Mouse (Mus musculus): Measurements from ENCODE around the gene Efemp2. TPM values are rescaled to one million over a fixed set of nuclear protein-coding genes. Genes with fewer than 3 reads are reported as not detected.
"Not testable (repeated sequence)": the region's sequence is repeated elsewhere in the genome, so short reads cannot be mapped to it uniquely, and the experiment has no call there.

Gene Efemp2
- polyA plus RNA-seq, 1 experiment: 81.3 TPM

- peak overlapping the region; percentile 85 for H3K4me3 ChIP-seq
- TF ChIP-seq REST (IDR thresholded peaks at IDR 0.05; ENCODE audit: insufficient read depth, insufficient read length): no peak
- TF ChIP-seq POLR2AphosphoS2 (IDR thresholded peaks at IDR 0.05; ENCODE audit: insufficient read length, low read depth): peak; percentile 63
- TF ChIP-seq E2F4 (IDR thresholded peaks at IDR 0.05; ENCODE audit: insufficient read depth): no peak
- no peaks in the 10 kb centered on the region for H3K27me3 ChIP-seq (ENCODE audit: control insufficient read depth, insufficient read depth, insufficient read length)
- no peak overlapping the region for H3ac ChIP-seq (ENCODE audit: control insufficient read depth, insufficient read length)
- peaks cover 19% of the 10 kb centered on the region for H3K79me2 ChIP-seq (ENCODE audit: control insufficient read depth, insufficient read depth)
- peaks cover 18% of the 10 kb centered on the region for H3K36me3 ChIP-seq (ENCODE audit: control insufficient read depth, insufficient read depth)
- peak overlapping the region; percentile 82 for H3K4me2 ChIP-seq (ENCODE audit: low read depth)
These were observed 12.5 kb downstream of the Efemp2 start for GRCm38 (mm10) chr19:5486286-5486685.

GRCm38 (mm10) chr19:5486771-5487170 lies 13.0 kb downstream of the Efemp2 start:
- no peak for TF ChIP-seq POLR2A (IDR thresholded peaks at IDR 0.05; ENCODE audit: insufficient read length, low read depth)
- peaks cover 24% of the 10 kb centered on the region for H3K79me2 ChIP-seq (ENCODE audit: control insufficient read depth, insufficient read depth)
- no peak overlapping the region for H3ac ChIP-seq (ENCODE audit: control insufficient read depth, insufficient read length)
- peak overlapping the region; percentile 85 for H3K4me3 ChIP-seq
- peak overlapping the region; percentile 82 for H3K4me2 ChIP-seq (ENCODE audit: low read depth)
- H3K27me3 ChIP-seq (ENCODE audit: control insufficient read depth, insufficient read depth, insufficient read length): no peaks in the 10 kb centered on the region
- peaks cover 19% of the 10 kb centered on the region for H3K36me3 ChIP-seq (ENCODE audit: control insufficient read depth, insufficient read depth)

GRCm38 (mm10) chr19:5487768-5488550 lies 14.2 kb downstream of the Efemp2 start, which contains the start of gene Mus81:
TSS of gene Mus81 (minus strand) at chr19:5488402.
- peaks cover 36% of the 10 kb centered on the region for H3K79me2 ChIP-seq (ENCODE audit: control insufficient read depth, insufficient read depth)
- no peak for TF ChIP-seq CEBPB (IDR thresholded peaks at IDR 0.05; ENCODE audit: insufficient read depth, poor library complexity, severe bottlenecking)
- TF ChIP-seq USF1 (IDR thresholded peaks at IDR 0.05; ENCODE audit: low read depth): peak; percentile 14
- TF ChIP-seq POLR2AphosphoS2 (IDR thresholded peaks at IDR 0.05; ENCODE audit: insufficient read length, low read depth): peak; percentile 79
- TF ChIP-seq REST (IDR thresholded peaks at IDR 0.05; ENCODE audit: insufficient read depth, insufficient read length): no peak
- no peak for TF ChIP-seq TCF3 (IDR thresholded peaks at IDR 0.05; ENCODE audit: insufficient read length, low read depth)
- TF ChIP-seq MYOG (IDR thresholded peaks at IDR 0.05; ENCODE audit: control insufficient read depth in 1 of 3, insufficient read depth in 1 of 3, insufficient read length in 2 of 3, low read depth in 2 of 3): peak; percentile 36 to 80 (median 46)
- TF ChIP-seq TCF12 (IDR thresholded peaks at IDR 0.05; ENCODE audit: insufficient read depth, poor library complexity, severe bottlenecking): no peak
- TF ChIP-seq SRF (IDR thresholded peaks at IDR 0.05; ENCODE audit: control insufficient read depth, insufficient read length, low read depth): peak; percentile 33
- TF ChIP-seq MYOD1 (IDR thresholded peaks at IDR 0.05; ENCODE audit: control insufficient read depth in 1 of 3, insufficient read length in 2 of 3, low read depth in 2 of 3): peak in 1 of 3 experiments; percentile 81
- TF ChIP-seq E2F4 (IDR thresholded peaks at IDR 0.05; ENCODE audit: insufficient read depth): no peak
- no peak for TF ChIP-seq MAX (IDR thresholded peaks at IDR 0.05; ENCODE audit: low read depth)
- TF ChIP-seq POLR2A (IDR thresholded peaks at IDR 0.05; ENCODE audit: insufficient read length, low read depth): peak; percentile 84
- H3K4me3 ChIP-seq: peak within 1 kb of the TSS; percentile 85
- H3K4me2 ChIP-seq (ENCODE audit: low read depth): peak within 1 kb of the TSS; percentile 98
- H3K27me3 ChIP-seq (ENCODE audit: control insufficient read depth, insufficient read depth, insufficient read length): no peaks in the 10 kb centered on the region
- peaks cover 28% of the 10 kb centered on the region for H3K36me3 ChIP-seq (ENCODE audit: control insufficient read depth, insufficient read depth)
- H3ac ChIP-seq (ENCODE audit: control insufficient read depth, insufficient read length): peak within 1 kb of the TSS; percentile 35

- Histone ChIP-seq H3K36me3 (ENCODE audit: control insufficient read depth, insufficient read depth) (peaks cover 35% of the 10 kb centered on the region), H3K27me3 (ENCODE audit: control insufficient read depth, insufficient read depth, insufficient read length) (no peaks in the 10 kb centered on the region), H3K4me2 (ENCODE audit: low read depth) (peak overlapping the region; percentile 98), H3K79me2 (ENCODE audit: control insufficient read depth, insufficient read depth) (peaks cover 45% of the 10 kb centered on the region), H3K4me3 (peak overlapping the region; percentile 85), H3ac (ENCODE audit: control insufficient read depth, insufficient read length) (peak overlapping the region; percentile 10)
- peak; percentile 1 to 85 (median 41) for TF ChIP-seq MYOG (IDR thresholded peaks at IDR 0.05; ENCODE audit: control insufficient read depth in 1 of 3, insufficient read depth in 1 of 3, insufficient read length in 2 of 3, low read depth in 2 of 3)
- TF ChIP-seq REST (IDR thresholded peaks at IDR 0.05; ENCODE audit: insufficient read depth, insufficient read length): no peak
- TF ChIP-seq USF1 (IDR thresholded peaks at IDR 0.05; ENCODE audit: low read depth): no peak
- no peak for TF ChIP-seq E2F4 (IDR thresholded peaks at IDR 0.05; ENCODE audit: insufficient read depth)
- peak in 2 of 3 experiments; percentile 37 to 61 for TF ChIP-seq MYOD1 (IDR thresholded peaks at IDR 0.05; ENCODE audit: control insufficient read depth in 1 of 3, insufficient read length in 2 of 3, low read depth in 2 of 3)
- TF ChIP-seq MAX (IDR thresholded peaks at IDR 0.05; ENCODE audit: low read depth): no peak
- no peak for TF ChIP-seq CEBPB (IDR thresholded peaks at IDR 0.05; ENCODE audit: insufficient read depth, poor library complexity, severe bottlenecking)
- TF ChIP-seq POLR2A (IDR thresholded peaks at IDR 0.05; ENCODE audit: insufficient read length, low read depth): peak; percentile 74
- TF ChIP-seq TCF3 (IDR thresholded peaks at IDR 0.05; ENCODE audit: insufficient read length, low read depth): no peak
- TF ChIP-seq TCF12 (IDR thresholded peaks at IDR 0.05; ENCODE audit: insufficient read depth, poor library complexity, severe bottlenecking): peak; percentile 1
- TF ChIP-seq POLR2AphosphoS2 (IDR thresholded peaks at IDR 0.05; ENCODE audit: insufficient read length, low read depth): peak; percentile 83
- peak; percentile 100 for TF ChIP-seq SRF (IDR thresholded peaks at IDR 0.05; ENCODE audit: control insufficient read depth, insufficient read length, low read depth)
These were observed 15.3 kb downstream of the Efemp2 start for GRCm38 (mm10) chr19:5488878-5489571.

GRCm38 (mm10) chr19:5489721-5490120 lies 16.0 kb downstream of the Efemp2 start:
- Histone ChIP-seq H3K4me2 (ENCODE audit: low read depth) (peak overlapping the region; percentile 98), H3K36me3 (ENCODE audit: control insufficient read depth, insufficient read depth) (peaks cover 35% of the 10 kb centered on the region), H3K4me3 (peak overlapping the region; percentile 85), H3K79me2 (ENCODE audit: control insufficient read depth, insufficient read depth) (peaks cover 46% of the 10 kb centered on the region)
- H3K27me3 ChIP-seq (ENCODE audit: control insufficient read depth, insufficient read depth, insufficient read length); H3ac ChIP-seq (ENCODE audit: control insufficient read depth, insufficient read length): not testable (repeated sequence)

Data from myocyte (in vitro differentiated cells).